Mouse (Mus musculus): ENCODE data around the gene Ror2.

DNA sequence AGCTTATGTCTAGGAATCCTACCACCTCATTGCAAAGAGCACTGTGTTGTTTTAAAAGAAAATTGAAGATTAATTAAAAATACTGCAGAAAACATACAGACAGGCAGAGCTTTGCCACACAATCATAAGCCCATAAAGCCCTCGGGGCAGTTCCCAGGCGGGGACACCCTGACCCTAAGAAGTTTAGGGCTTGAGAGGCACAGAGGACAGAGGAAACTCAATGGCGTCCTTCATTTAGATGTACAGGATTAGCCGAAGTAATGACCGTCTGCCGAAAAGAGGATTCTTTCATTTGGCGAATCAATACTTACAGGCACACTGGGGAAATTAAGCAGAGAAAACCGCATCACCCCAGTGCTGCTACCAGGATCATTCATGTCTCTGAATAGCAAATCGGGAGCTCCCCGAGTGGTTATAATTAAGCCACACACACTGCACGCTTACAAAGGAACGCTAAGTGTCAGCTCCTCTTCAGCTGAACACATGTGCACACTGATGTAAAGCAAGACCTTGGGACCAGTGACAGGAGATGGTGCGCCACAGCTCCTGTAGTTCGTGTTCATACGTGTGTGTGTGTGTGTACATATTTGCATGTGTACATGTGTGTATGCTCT lies 208.1 kb downstream of the Ror2 start:
- TF ChIP-seq CTCF (IDR thresholded peaks at IDR 0.05; ENCODE audit: low read depth, low read length) = no peak
- TF ChIP-seq POLR2A (IDR thresholded peaks at IDR 0.05; ENCODE audit: extremely low read depth, insufficient read depth, low read length) = no peak

Measured in liver, adult 2 months (tissue).